Mouse (Mus musculus): ENCODE measurements around the gene Abhd14a.

- no peak for TF ChIP-seq GATA1 (IDR thresholded peaks at IDR 0.05; ENCODE audit: low read length)
- TF ChIP-seq TAL1 (IDR thresholded peaks at IDR 0.05; ENCODE audit: low read length) = no peak
Observed at GRCm38 (mm10) chr9:106453271-106454070, 6.0 kb upstream of the Abhd14a start, which contains the start of gene Pcbp4.

Measured in erythroblast, embryonic 14.5 days (primary cell).